Mouse (Mus musculus): ENCODE measurements around the gene Herc1.

DNA sequence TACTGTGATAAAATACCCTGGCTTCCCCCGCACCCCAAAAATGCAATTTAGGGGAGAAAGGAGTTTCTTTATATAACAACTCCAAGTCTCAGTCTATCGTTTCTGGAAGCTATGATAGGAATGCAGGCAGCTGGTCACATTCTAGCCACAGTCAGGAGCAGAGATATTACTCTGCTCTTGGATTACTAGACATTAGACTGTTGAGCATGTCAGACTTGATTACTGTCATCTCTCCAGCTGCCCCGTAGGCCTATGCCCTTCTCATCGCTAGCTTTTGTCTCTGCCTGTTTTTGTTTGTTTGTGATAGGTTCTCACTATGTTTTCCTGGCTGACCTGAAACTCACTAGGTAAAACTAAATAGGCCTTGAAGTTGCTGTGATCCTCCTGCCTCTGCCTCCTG, 41.5 kb upstream of the Herc1 start:
- TF ChIP-seq CTCF (IDR thresholded peaks at IDR 0.05; ENCODE audit: low read depth, low read length) (no peak), POLR2A (IDR thresholded peaks at IDR 0.05; ENCODE audit: extremely low read depth, insufficient read depth, low read length) (no peak)
